Mouse (Mus musculus) WW6 (cell line): ENCODE results near the gene H2-Q1.
"Not testable (repeated sequence)": the region's sequence is repeated elsewhere in the genome, so short reads cannot be mapped to it uniquely, and the experiment has no call there.

Experiments
- DNase-seq: peaks from one replicate; pipeline ENCODE4 v3.0.0-alpha.2; 2013; ENCODE audit warnings: low read depth, low spot score

H2-Q1 gene

GRCm38 (mm10) chr17:35342711-35343476, 22.7 kb downstream of the H2-Q1 start:
- no peak for DNase-seq

DNA sequence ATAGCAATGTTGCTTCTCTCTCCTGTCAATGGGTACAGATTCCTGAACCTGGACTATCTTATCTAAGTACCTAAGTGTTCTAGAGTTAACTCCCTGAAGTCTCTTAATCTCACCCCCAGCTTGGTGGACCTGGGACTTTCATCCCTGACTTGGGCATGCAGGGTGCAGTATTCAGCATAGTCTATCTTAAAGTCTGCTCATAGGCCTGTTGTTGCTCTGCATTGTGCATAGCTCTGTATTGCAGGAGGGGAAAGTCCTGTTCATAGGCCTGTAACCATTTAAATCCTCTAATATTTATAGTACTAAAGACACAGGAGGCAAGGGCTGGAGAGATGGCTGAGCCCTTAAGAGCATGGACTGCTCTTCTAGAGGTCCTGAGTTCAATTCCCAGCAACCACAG, 27.5 kb downstream of the H2-Q1 start:
- DNase-seq: not testable (repeated sequence)

DNA sequence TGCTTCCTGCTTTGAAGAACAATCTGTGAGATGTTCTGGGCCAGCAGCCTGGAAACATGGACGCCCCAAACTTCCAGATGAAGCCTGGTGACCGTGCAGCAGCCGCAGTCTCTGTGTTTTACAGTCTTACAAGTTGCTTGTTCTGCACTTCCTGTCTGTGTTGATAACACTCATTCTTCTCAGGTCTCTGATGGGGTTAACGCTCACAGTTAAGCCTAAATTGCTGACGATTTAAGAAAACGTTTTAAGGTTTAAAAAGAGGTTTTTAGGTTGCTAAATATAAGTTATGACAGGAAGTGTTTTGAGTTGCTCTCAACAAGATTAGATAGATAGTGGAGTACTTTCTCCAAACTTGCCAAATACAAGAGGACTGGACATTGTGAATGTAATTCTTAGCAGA, 33.1 kb downstream of the H2-Q1 start:
- not testable (repeated sequence) for DNase-seq

DNA sequence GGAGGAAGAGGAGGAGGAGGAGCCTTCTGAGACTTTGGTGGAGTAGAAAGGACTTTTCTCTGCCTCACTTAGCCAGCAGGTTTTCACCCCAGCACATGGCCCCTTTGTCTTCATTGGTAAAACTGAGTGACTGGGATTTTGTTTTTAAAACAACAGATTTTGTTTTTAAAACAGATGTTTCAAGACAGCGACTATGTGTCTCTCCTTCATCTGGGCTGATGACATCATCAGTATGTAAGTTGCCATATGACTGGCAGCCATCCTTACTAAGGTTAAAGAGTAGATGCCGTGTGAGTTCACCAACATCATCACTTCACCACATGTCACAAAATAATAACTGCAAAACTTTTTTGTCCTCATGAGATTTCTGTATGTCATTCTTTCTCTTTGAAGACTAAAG, 33.9 kb downstream of the H2-Q1 start:
- DNase-seq: no peak

DNA sequence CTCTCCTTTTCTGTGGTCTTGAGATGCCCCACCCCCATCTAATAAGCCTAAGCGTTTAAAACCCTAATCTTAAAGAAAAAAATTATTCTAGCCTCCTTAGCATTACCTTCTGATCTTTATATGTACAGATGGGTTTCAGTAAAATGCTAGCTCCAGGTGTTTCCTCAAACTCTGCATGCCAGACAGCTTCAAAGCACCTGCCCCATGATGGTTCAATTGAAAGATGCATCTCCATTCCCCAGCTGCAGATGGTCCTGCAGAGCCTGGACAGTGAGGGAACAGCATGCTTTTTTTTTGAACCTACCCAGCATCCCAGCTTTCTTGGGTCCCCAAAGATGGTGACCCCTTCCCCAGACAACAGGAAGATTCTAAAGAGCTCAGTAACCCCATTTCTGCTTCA, 36.9 kb downstream of the H2-Q1 start:
- no peak for DNase-seq

GRCm38 (mm10) chr17:35358763-35359469, 38.7 kb downstream of the H2-Q1 start:
- DNase-seq: no peak

GRCm38 (mm10) chr17:35359470-35359862, 39.3 kb downstream of the H2-Q1 start:
- no peak for DNase-seq
